Mouse (Mus musculus) frontal cortex, postnatal 25 days (tissue): ENCODE measurements around the gene Nrn1.

Experiments
- DNase-seq, 2 experiments: peaks; one replicate each; pipeline ENCODE4 v3.0.0; 2022; ENCODE audit warnings: low spot score in 2 of 2

Nrn1 gene

DNA sequence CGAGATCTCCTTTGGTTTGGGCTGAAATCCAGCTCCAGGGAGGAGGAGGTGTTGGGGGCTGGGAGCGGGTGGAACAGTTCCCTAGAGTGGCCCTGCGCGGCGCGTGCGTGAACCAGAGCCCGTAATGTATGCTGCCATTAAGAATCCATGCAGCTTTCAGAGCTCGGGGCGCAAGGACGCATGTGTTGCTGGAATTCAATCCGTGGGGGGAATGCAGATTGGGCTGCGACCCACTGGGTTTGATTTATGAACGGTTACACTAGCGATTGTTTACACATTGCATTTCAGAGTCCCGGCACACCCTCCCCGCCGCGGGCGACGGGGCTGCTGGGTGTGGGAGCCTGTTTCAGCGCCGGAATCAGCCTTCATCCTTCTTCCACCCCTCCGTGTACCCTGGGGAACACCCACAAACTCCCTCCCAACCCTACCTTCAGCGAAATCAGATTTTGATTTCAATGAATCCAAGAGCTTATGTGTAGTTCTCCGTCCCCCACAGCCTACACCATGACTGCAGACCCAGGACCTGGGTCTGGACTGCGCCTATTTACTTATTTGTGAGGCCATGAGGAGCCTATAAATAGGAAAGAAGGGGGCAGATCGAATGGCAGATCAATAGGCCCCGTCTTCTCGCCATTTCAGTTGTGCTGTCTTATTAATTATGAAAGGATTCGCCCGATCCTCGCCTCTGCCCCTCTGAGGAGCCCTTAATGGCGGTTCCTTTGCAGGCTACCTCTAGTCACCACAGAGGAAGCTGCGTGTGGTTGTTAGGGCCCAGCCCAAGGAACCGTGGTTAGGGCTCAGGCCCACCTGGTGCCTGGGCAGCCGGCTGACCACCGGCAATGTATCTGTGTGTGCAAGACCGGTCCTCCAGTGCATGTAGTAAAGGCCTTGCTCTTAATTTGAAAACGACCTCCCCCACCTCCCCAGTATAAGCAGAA, 10.1 kb downstream of the Nrn1 start:
- peak; percentile 36 to 41 for DNase-seq

DNA sequence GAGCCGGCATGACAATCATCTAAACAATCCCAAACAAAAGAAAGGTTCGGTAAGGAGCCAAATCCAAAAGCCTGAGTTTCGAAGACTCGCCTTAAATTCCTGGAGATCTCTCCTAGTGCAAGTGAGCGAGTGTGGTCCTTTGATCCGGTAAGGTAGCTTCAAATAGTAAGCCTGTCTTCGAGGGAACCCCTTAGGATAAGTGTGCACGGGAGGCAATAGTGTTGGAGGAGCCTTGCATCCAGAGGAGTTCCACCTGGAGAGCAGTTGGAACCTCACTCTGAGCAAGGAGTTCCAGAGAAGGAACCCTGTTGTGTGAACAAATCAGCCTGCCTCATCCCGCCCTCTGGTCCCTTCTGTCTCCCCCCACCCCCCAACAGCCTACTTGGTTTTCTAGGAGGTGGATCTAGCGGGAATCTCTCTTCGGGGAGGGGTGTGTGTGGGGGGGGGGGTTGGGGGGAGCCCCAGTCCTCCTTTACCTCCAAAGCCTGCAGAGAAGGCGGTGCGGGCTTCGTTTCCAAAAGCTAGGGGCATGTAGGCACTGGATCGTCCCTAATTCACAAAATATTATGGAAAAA, 11.1 kb downstream of the Nrn1 start:
- DNase-seq = no peak

DNA sequence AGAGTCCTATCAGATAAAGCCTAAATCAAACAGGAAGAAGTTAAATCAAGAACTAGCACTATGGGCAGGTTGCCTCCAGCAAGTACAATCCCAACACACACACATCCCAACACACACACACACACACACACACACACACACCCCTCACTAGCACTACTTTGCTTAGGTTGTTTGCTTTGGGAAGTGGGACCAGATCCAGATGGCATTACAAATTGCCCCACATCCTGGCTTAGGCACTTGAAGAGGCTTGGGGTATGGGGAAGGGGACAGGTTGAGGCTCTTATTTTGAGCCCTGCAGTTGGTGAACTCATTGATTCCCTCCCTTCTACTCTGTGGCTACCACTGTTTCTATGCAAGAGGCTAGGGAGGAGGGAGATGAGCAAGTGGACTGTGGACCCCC, 12.6 kb downstream of the Nrn1 start:
- DNase-seq = no peak

DNA sequence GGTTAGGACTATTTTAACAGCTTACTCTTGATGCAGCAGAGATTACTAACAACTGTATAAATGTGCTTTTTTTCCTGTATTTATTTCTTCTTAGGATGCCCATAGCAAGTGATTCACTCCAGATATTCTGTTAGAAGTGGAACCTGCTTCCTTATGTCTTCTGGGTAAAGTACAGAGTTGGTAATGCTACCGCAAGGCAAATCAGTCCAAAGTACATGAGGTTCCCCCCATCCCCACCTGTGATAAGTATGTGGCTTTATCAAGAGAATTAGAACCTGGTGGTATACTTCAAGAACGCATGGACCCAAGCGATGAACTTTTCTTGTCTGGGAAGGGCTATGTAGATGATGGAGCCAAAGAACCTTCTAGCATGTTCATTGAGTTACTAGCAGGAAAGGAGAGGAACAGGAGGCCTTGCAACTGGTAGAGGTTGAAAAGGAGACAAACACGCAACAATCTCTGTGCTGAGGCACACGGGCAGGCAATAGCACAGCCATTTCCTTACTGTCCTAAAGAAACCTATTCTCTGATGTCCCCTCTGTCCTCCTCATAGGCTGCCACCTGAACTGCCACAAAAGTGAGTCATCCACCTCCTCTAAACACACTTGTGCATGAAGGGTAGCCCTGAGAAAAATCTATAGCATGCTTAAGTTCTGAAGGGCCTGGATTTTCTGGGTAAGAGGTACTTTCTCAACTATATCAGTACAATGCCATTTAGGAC, 14.5 kb downstream of the Nrn1 start:
- DNase-seq = no peak

DNA sequence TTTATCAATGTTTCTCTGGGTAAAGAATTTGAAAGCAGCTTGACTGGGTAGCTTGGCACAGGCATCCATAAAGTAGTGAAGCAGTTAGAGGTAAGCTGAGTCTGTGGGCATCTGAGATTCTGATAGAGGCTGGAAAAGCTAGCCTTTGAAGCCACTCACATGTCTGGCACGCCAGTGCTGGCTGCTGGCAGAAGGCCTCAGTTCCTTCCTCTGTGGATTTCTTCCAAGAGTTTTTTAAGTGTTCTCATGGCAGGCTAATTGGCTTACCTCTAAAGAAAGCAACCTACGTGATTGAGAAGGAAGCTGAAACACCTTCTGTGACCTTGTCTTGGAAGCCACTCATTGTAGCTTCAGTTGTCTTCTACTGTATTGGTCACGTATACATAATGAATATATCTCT, 17.6 kb downstream of the Nrn1 start:
- no peak for DNase-seq

DNA sequence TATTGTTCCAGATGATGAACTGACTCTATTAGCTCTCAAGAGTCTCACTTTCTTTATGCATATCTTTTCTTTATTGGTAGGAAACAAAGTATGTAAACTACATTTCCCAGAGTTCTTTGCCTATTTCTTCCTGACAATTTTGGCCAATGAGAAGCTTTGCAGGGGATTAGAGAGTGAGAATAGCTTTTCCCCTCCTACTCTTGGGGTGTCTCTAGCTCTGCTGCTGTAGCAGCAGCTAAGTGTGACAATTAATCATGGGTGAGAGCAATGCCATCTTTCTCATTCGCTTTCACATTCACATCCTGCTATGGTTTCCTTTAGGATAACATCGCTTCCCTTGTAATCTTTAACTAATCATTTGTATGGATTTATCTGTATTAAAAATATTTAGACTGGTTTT, 18.2 kb downstream of the Nrn1 start:
- no peak for DNase-seq

DNA sequence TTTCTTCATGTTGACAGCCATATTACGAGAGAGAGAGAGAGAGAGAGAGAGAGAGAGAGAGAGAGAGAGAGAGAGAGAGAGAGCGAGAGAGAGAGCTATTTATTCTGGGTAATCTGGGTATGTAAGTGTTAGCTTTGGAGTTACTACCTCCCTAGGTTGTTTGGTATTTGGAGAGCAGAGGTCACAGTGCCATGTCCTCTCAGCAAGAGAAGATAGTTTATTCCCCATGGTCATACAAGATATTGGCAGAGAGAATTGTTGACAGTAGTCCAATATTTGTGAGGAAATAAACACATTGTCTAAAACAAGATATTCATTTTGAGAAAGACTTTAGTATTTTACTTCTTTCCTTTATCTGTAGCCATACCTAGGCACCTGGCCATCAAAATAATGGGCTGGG, 20.8 kb downstream of the Nrn1 start:
- DNase-seq = no peak

DNA sequence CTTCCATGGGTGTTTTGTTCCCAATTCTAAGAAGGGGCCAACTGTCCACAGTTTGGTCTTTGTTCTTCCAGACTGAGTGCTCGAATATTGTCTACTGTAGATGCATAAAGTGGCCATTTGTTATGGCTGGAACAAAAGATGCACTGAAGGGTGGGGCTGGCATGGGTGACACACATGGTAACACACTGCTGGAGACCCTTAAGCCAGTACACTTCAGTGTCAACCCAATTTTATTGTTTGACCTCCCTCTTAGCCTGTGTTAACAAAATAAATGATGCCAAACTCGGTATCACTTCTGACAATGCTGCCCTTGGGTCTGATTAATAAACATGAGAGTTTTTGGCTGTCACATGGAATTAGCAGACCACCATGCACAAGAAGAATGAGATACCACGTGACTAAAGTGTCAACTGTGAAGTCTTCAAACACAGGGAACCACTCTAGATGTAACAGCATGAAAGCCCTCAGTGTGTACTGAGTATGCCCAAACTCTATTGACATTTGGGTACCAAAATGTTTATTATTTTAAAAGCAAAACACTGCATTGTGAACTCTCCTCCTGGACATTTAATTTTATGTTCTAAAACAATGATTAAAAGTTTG, 27.7 kb downstream of the Nrn1 start:
- no peak for DNase-seq

DNA sequence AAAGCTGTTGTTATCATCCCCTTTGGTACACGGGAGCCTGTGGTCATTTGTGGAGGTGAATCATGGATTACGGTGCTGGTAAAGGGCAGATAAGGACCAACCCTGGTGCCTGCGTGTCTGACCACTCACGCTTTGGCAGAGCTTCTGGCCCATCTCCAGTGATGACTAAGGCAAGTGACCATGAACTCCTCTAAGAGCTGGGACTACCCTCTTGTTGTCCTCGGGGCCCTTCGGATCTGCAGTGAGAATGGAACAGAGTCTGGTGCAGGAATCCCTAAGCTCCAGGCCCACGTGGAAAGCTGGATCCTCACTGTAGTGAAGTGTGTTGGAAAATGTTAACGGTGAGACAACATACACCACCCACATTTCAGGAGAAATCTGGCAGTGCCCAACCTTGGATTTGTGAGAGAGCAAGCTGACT, 38.6 kb downstream of the Nrn1 start:
- no peak for DNase-seq

DNA sequence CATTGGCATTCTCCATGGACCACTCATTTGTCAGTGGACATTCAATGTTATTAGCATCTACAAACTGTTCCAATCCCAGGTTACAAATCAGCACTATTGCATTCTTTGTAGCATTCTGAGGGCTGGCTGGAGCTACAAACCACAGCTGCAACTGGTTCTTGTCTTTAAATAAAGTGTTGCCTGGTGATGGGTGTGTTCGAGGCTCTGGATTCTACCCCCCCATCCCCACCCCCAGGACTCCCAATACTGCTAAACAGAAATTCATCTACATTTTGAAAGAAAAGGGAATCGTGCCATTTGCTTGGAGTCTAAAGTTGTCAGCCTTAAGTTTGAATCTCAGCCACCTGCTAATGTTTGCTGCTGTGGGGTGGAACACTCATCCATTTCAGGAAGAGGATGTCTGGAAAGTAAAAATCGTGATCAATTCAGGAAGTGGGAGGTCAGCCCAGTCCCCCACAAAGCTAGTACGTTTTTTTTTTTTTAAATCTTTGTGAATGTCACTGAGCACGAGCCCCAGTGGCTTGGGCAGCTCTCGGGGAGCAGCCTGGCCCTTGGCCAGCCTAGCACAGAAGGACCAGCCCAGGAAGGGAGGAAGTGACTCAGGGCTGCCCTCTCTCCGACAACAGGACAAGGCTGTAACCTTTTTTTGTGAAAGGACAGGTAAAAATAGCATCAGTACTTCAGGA, 39.3 kb downstream of the Nrn1 start:
- DNase-seq = peak in 1 of 2 experiments; percentile 18

DNA sequence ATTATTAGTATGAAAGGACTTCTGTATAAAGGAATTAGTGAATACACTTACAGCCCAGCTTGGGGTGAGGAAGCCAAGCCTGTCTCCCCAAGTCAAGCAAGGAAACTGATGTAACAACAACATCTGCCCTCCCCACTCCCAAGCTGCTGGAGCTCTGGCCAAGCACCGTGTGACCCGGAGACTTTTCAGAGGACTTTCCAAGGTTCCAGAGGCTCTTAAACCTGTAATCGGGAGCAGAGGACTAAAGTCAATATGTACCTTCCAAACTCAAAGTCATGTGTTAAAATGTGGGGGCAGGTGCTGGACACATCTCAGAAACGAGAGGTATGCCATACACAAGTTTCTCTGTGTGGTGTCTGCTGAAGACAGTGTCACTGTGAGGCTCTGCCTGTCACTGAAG, 51.4 kb downstream of the Nrn1 start:
- DNase-seq = no peak

DNA sequence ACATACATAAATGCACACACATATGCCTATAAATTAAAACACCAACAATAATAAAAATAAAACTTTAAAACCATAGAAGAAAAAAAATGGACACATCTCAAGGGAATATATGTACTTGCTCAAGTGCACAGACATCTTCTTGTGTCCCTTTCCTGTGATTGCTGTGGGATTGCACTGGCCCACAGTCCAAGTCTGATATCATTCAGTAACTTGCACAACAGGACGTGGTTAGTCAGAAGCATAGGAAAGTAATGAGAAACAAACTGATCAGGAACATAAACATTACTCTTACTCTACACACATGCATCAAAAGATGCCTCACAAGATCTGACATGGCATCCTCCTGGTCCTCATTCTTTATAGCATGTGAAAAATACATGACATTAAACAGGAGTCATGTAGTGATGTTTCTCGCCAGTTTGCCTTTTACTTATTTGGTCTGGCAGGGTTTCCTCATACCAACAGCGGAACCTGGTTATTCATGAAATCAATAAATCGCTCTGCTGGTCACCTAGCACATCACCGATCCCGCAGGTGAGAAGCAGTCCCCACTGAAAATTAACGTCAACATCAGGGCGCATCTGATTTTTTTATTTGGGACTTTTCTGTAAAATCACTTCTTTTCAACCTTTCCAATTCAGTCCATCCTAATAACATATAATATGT, 54.1 kb downstream of the Nrn1 start:
- DNase-seq = no peak

DNA sequence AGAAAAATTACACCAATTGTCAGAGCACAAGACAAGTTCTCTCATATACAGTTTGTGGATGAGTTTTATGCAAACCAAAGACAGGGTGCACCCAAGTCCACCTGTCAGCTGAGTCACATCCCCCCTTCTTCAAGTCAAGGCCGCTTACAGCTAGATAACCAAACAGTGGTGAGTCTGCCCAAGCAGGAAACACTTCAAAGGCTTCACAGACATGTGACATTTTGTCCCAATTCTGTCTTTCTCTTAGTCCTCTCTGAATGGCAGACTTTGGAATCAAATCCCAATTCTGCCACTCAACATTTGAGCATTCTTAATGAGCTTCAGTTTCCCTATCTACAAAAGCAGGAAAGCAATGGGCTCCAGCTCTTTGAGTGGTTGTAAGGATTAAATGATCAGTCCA, 55.6 kb downstream of the Nrn1 start:
- no peak for DNase-seq
